Mouse (Mus musculus): ENCODE results near the gene Cnot6.

Gene Cnot6

GRCm38 (mm10) chr11:49712555-49713335 lies at the start of gene Cnot6:
TSS of gene Cnot6 (minus strand) at chr11:49712723.
- peak; percentile 100 for DNase-seq (ENCODE audit: inconsistent ontology term)

- no peak for DNase-seq (ENCODE audit: inconsistent ontology term)
Observed at GRCm38 (mm10) chr11:49761130-49761529, 48.6 kb upstream of the Cnot6 start.

- DNase-seq (ENCODE audit: inconsistent ontology term): peak; percentile 87
Observed at GRCm38 (mm10) chr11:49758096-49758495, 45.6 kb upstream of the Cnot6 start.

GRCm38 (mm10) chr11:49754958-49755665 lies 42.6 kb upstream of the Cnot6 start:
- DNase-seq (ENCODE audit: inconsistent ontology term): no peak

GRCm38 (mm10) chr11:49746756-49747155 lies 34.2 kb upstream of the Cnot6 start:
- DNase-seq (ENCODE audit: inconsistent ontology term): no peak

GRCm38 (mm10) chr11:49745839-49746238 lies 33.3 kb upstream of the Cnot6 start:
- DNase-seq (ENCODE audit: inconsistent ontology term): no peak

GRCm38 (mm10) chr11:49744981-49745380 lies 32.5 kb upstream of the Cnot6 start:
- no peak for DNase-seq (ENCODE audit: inconsistent ontology term)

- DNase-seq (ENCODE audit: inconsistent ontology term): no peak
Observed at GRCm38 (mm10) chr11:49743634-49744033, 31.1 kb upstream of the Cnot6 start.

GRCm38 (mm10) chr11:49742248-49742647 lies 29.7 kb upstream of the Cnot6 start:
- no peak for DNase-seq (ENCODE audit: inconsistent ontology term)

GRCm38 (mm10) chr11:49739776-49740175 lies 27.3 kb upstream of the Cnot6 start:
- DNase-seq (ENCODE audit: inconsistent ontology term): no peak

GRCm38 (mm10) chr11:49738659-49739406 lies 26.3 kb upstream of the Cnot6 start:
- DNase-seq (ENCODE audit: inconsistent ontology term): no peak

- peak; percentile 91 for DNase-seq (ENCODE audit: inconsistent ontology term)
Observed at GRCm38 (mm10) chr11:49737625-49738024, 25.1 kb upstream of the Cnot6 start.

GRCm38 (mm10) chr11:49734771-49735170 lies 22.2 kb upstream of the Cnot6 start:
- no peak for DNase-seq (ENCODE audit: inconsistent ontology term)

GRCm38 (mm10) chr11:49730275-49730948 lies 17.9 kb upstream of the Cnot6 start:
- no peak for DNase-seq (ENCODE audit: inconsistent ontology term)

- peak; percentile 42 for DNase-seq (ENCODE audit: inconsistent ontology term)
Observed at GRCm38 (mm10) chr11:49727877-49728276, 15.4 kb upstream of the Cnot6 start.

GRCm38 (mm10) chr11:49726800-49727199 lies 14.3 kb upstream of the Cnot6 start:
- no peak for DNase-seq (ENCODE audit: inconsistent ontology term)

- DNase-seq (ENCODE audit: inconsistent ontology term): no peak
Observed at GRCm38 (mm10) chr11:49724676-49725075, 12.2 kb upstream of the Cnot6 start.

- DNase-seq (ENCODE audit: inconsistent ontology term): no peak
Observed at GRCm38 (mm10) chr11:49723281-49723680, 10.8 kb upstream of the Cnot6 start.

GRCm38 (mm10) chr11:49722692-49723091 lies 10.2 kb upstream of the Cnot6 start:
- DNase-seq (ENCODE audit: inconsistent ontology term): no peak

- DNase-seq (ENCODE audit: inconsistent ontology term): no peak
Observed at GRCm38 (mm10) chr11:49721358-49721757, 8.8 kb upstream of the Cnot6 start.

- no peak for DNase-seq (ENCODE audit: inconsistent ontology term)
Observed at GRCm38 (mm10) chr11:49719466-49720151, 7.1 kb upstream of the Cnot6 start.

All from Muller cell, postnatal 12 days (primary cell).